17 mouse cellular contexts compared by ENCODE assay signal in genomic region chr11:109629021-109629521, GRCm38 (mm10). TPM values are rescaled to one million over a fixed set of nuclear protein-coding genes. Genes with fewer than 3 reads are reported as not detected.
DNase-seq lines count a peak whose midpoint lies in the region; ATAC-seq lines count a peak whose summit lies in the region.
"Had no signal": no experiment of that assay in that cellular context is flagged by ENCODE, and none has a peak within 500 bp of the region (broad histone marks: within the 10 kb centered on the region; RNA-seq: fewer than 3 reads in every experiment).

No protein-coding gene starts in this region.

- peak overlapping the region; percentile 46 for H3K4me2 ChIP-seq in heart, embryonic 14.5 days (ENCODE audit: low read length)
- H3K4me2 ChIP-seq: limb, embryonic 15.5 days had no signal

- H3K4me1 ChIP-seq in heart, embryonic 14.5 days (ENCODE audit: control insufficient read depth in 2 of 2, insufficient read depth in 2 of 2, low read length in 2 of 2): peaks cover 10 to 17% of the 10 kb centered on the region in 2 experiments
- H3K4me1 ChIP-seq: limb, embryonic 15.5 days had no signal

- peak; percentile 68 for DNase-seq in brain, adult 2 months (ENCODE audit: low read depth, low spot score)
- peak; percentile 59 for DNase-seq in cerebellum, adult 11-12 months
- peak; percentile 48 to 49 for DNase-seq in cerebellum, postnatal 36 days
- DNase-seq in thymus, postnatal 36 days: no peak
- DNase-seq in right cerebral cortex, postnatal 25 days: no peak
- no peak for DNase-seq in layer of hippocampus, adult 9-10 months (ENCODE audit: low spot score)
- DNase-seq in layer of hippocampus, postnatal 36 days: no peak
- DNase-seq: adrenal gland, postnatal 25 days; lung, adult 18-20 months; lung, postnatal 4 days; midbrain, embryonic 14.5 days; right cerebral cortex, adult 18-20 months; thymus, postnatal 25 days had no signal

- H3K27ac ChIP-seq in heart, embryonic 14.5 days (replicated peaks in 1 of 2; ENCODE audit: control insufficient read depth in 1 of 2, insufficient read depth in 1 of 2, low read depth in 2 of 2, low read length in 2 of 2): peak overlapping the region; percentile 84 to 85
- H3K27ac ChIP-seq: limb, embryonic 15.5 days; stomach, postnatal 0 days had no signal

- H3K9me3 ChIP-seq in heart, embryonic 14.5 days (ENCODE audit: control insufficient read depth, low read length): no peaks in the 10 kb centered on the region
- H3K9me3 ChIP-seq: limb, embryonic 15.5 days had no signal

- H3K4me3 ChIP-seq in heart, embryonic 14.5 days (ENCODE audit: control insufficient read depth in 1 of 2, insufficient read depth in 1 of 2, low read depth in 1 of 2, low read length in 2 of 2): no peak overlapping the region
- H3K4me3 ChIP-seq: limb, embryonic 15.5 days had no signal

- no peaks in the 10 kb centered on the region for H3K36me3 ChIP-seq in heart, embryonic 14.5 days (ENCODE audit: control insufficient read depth, insufficient read depth, low read length)
- H3K36me3 ChIP-seq: limb, embryonic 15.5 days had no signal

- H3K27me3 ChIP-seq in heart, embryonic 14.5 days (ENCODE audit: control insufficient read depth, insufficient read depth, low read length): no peaks in the 10 kb centered on the region
- H3K27me3 ChIP-seq: CH12.LX; limb, embryonic 15.5 days had no signal

- 2% methylated on average over 10 of the region's 10 CpGs for WGBS in heart, embryonic 14.5 days

- no peak overlapping the region for H3K9ac ChIP-seq in heart, embryonic 14.5 days (ENCODE audit: low read length)
- H3K9ac ChIP-seq: limb, embryonic 15.5 days had no signal

- peak; percentile 88 for ATAC-seq in heart, embryonic 14.5 days (ENCODE audit: insufficient number of reproducible peaks, insufficient read depth, low FRiP score, low read depth)

RNA-seq across cellular contexts. Expression of gene Wipi1, which starts 17.3 kb away (rescaled TPM):
- 31.5 and 32.3 TPM in 2 replicates for polyA plus RNA-seq in heart, embryonic 14.5 days (2014; fragmentation: Nextera tagmentation; extraction: Ambion mirVana)
- 10 to 100 TPM; 22.4 to 23.5 TPM for total RNA-seq in layer of hippocampus, postnatal 36 days (2021)

RNA-seq across cellular contexts. Expression of gene Prkar1a, which starts 20.1 kb away (rescaled TPM):
- 492 and 510 TPM in 2 replicates for polyA plus RNA-seq in heart, embryonic 14.5 days (2014; fragmentation: Nextera tagmentation; extraction: Ambion mirVana)
- 100 to 1,000 TPM; 533 to 590 TPM for total RNA-seq in layer of hippocampus, postnatal 36 days (2021)

Comparison
In these comparisons a context has a peak if more than half of its experiments do, and no peak if none do; other contexts are left out.
1. DNase-seq: peak in brain, adult 2 months (single experiment), cerebellum, adult 11-12 months (single experiment) and cerebellum, postnatal 36 days (2 of 2); none in thymus, postnatal 36 days (0 of 2), right cerebral cortex, postnatal 25 days (single experiment), layer of hippocampus, adult 9-10 months (single experiment) and layer of hippocampus, postnatal 36 days (0 of 2).